Mouse (Mus musculus): ENCODE measurements around the gene Acta2.

Acta2 gene

DNA sequence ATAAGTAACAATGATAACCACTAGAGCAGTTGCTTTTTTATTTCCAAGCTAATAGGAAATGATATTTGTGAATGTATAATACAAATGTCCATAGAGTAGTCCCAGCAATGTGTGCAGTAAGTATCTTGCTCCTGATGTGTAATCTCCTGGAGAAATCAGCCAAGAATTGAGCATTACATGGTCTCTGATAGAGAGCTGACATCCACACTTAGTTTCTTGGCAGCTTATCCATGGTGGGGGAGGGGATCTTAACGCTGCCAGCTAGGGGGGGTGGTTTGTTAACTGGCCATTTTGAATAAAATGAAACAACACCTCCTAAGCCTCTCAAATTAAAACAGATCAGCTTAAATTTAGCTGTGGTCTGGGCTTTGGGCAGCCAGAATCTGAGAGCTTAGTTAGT, 13.6 kb upstream of the Acta2 start:
- DNase-seq: no peak

- DNase-seq: no peak
These were observed 10.3 kb upstream of the Acta2 start for GRCm38 (mm10) chr19:34265604-34266193.

DNA sequence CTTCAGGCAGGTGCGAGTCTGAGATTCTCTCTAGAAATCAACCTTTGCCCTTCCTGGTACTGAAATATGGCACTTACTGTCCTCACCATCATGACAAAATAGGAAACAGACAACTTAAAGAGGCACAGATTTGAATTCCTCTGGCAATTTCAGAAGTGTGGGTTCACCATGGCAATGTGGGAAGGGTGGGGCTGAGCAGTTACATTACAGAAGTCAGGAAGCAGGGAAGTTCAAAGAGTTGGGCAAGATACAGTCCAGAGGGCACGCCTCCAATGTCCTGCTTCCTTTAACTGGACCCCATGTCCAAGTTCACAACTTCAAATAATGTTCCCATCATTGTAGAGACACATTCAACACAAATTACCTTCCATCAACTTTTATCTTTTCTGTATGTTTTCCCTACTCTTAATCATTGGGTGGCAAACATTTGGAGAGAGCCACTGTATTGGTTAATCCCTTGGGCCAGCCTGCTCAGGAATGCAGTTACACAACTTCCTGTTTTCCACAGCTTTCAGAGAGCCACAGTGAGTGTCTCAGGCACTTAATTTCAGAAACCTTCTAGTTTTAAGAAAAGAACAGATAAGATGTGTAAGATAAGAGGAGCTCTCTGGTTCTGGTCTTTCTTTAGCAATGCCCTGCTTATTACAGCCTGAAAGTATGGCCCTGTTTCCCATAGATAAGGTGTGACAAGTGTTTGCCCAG, 7.0 kb upstream of the Acta2 start:
- no peak for DNase-seq

GRCm38 (mm10) chr19:34256936-34257335, 1.5 kb upstream of the Acta2 start:
- DNase-seq: no peak

GRCm38 (mm10) chr19:34256149-34256548, 759 bp upstream of the Acta2 start:
- DNase-seq: no peak

- no peak for DNase-seq
These were observed 1.1 kb downstream of the Acta2 start for GRCm38 (mm10) chr19:34254101-34254879.

GRCm38 (mm10) chr19:34252450-34252849, 2.9 kb downstream of the Acta2 start:
- no peak for DNase-seq

DNA sequence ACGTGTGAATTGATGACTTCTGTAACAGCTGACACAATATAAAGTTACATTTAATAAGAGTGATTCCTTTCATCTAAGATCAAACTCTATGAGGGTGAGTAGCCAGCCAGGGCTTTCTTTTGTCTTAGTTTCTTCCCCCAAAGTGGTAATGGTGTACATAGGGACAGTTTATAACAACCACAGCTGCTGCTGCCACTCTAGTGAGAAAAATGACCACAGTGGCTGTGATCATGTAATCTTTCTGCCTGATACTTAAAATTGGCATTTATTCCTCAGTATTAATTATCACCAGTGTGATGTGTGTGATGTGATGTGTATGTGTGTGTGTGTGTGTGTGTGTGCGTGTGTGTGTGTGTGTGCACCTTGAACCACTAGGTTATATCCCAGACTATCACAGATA, 3.5 kb downstream of the Acta2 start:
- no peak for DNase-seq

- no peak for DNase-seq
These were observed 4.8 kb downstream of the Acta2 start for GRCm38 (mm10) chr19:34250621-34251020.

DNA sequence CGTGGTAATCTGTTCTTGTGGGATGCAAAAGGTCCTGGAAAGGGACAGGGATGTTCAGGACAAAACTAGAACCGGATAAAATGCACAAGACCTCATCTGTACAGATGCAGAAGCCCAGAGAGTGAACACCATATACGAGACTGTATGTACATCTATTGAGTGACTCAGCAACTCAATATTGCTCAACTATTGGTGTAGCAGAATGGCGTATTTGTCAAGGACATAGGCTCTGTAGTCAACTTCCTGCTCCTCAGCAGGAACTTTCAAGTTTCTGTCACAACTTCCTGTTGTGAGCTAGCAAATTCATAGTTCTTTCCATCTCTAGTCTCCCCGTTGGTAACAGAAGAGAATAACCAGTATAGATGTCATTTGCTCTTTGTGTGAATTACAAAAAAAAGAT, 6.8 kb downstream of the Acta2 start:
- DNase-seq: no peak

DNA sequence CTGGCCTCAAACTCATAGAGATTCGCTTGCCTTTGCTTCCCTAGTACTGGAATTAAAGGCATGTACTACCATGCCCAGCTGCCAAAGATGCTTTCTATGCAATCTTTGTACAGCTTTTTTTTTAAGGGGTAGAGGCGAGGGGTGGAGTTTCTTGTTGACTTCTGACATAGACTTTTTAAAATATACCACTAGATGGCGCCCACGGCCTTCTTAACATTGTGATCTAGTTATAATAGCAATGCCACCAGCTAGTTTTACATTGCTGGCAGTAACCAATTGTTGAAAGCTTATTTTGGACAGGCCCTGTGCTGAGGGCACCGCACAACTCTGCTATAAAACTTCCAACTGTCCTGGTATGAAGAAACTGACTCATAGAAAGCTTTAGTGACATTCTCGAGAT, 11.3 kb downstream of the Acta2 start:
- DNase-seq: peak; percentile 40

DNA sequence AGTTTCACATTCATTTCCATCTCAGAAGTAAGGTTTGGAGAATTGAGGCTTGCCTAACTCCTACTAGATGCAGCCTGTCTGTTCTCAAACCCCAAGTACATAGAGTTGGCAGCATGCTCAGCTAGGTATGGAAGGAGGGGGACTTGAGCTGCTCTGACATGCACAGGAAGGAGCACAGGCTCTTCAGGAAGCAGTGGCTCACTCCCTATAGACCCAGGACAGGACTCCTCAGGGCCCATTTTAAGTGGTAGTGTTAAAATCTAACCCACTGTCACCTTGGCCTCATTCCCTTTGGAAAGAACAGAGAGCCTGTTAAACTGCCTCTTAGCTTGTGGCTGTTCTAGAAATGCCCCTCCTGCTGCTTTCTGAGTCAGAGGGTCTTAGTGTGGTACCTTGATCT, 12.5 kb downstream of the Acta2 start:
- DNase-seq: no peak

- no peak for DNase-seq
These were observed 14.0 kb downstream of the Acta2 start for GRCm38 (mm10) chr19:34241247-34241915.

- DNase-seq: no peak
These were observed 14.9 kb downstream of the Acta2 start for GRCm38 (mm10) chr19:34240273-34241039.

GRCm38 (mm10) chr19:34237746-34238145, 17.6 kb downstream of the Acta2 start:
- DNase-seq: no peak

DNA sequence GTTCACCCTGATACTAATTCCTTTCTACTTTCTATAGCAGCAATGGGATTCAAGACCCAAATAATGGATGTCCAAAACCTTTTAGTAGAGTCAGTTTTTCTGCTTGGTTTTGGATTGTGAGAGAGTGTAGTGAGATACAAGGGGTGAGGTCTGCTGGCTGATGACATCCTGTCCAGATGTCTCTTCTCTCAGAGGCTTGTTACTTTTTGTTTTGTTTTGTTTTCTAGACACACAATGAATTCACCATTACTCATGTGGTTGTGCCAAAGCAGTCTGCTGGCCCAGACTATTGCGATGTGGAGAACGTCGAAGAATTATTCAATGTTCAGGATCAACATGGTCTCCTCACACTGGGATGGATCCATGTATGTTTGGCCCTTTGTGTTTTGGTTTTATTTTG, 19.3 kb downstream of the Acta2 start:
- DNase-seq: no peak

GRCm38 (mm10) chr19:34233944-34234343, 21.4 kb downstream of the Acta2 start:
- peak; percentile 46 for DNase-seq

DNA sequence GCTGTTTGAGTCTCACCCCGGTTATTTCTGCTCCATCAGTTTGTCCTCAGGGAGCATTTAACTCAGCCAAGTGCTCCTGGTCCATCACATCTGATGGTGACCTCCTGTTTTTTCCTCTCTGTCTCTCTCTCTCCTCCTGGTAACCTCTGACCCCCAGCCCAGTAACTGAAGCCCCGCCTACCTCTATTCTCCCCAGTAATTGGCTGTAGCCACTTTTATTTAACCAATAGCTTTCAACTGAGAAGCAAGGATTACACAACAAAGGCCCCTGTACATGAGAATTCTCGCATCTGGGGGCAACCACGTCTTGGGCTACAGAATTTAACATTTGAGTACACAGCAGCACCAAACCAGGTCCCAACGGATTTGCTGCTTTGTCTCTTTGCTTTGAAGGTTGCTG, 23.1 kb downstream of the Acta2 start:
- no peak for DNase-seq

DNA sequence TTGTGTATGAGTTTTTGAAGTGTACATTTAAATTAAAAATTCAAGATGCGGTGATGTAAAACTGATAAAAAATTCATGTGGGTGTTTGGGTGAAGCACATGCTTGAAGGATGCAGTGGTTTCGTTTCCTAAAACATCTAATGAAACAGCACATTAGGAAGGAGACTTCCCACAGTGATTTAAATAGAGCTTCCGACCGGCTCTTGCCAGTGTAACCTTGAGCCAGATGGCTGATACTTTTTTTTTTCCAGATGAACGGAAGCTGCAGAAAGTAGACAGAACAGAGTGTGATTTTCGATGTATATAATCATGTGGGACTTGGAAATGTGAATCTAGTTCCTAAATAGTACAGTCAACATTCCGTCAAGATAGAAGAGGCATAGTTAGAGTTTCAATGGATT, 23.8 kb downstream of the Acta2 start:
- DNase-seq: no peak

GRCm38 (mm10) chr19:34222805-34223204, 32.6 kb downstream of the Acta2 start:
- DNase-seq: no peak

DNA sequence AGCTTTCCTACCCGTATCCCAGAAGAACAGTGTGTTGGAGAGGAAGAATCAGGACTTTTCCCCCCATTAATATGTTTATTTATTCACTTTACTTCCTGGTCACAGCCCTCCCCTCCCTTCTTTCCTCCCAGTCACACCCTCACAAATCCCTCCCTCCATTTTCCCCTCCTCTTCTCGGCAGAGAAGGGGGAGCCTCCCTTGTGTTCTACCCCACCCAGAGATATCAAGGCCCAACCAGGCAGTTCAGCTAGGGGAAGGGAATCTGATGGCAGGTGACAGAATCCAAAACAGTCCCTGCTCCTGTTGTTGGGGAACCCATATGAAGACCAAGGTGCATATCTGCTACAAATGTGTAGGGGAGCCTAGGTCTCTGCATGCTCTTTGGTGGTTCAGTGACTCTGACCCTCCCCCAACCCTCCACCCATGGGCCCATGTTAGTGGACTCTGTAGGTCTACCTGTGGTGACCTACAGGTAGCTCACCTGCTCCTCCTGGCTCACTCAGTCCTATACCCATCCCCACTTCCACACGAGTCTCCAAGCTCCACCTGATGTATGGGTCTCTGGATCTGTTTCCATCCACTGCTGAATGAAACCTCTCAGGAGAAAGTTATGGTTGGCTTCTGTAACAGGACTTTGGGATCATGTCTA, 34.5 kb downstream of the Acta2 start:
- DNase-seq: no peak

- DNase-seq: no peak
These were observed 36.0 kb downstream of the Acta2 start for GRCm38 (mm10) chr19:34219260-34219968.
